Mouse (Mus musculus): ENCODE data around the gene Htra3. TPM values are rescaled to one million over a fixed set of nuclear protein-coding genes. Genes with fewer than 3 reads are reported as not detected.

The Htra3 gene
- polyA plus RNA-seq, 1 experiment from 2014 or later: 18.1 TPM

GRCm38 (mm10) chr5:35606800-35607199, 72.8 kb downstream of the Htra3 start:
- no peak for ATAC-seq (ENCODE audit: low FRiP score)
- Histone ChIP-seq H3K9me3 (ENCODE audit: control insufficient read depth, low read length) (no peaks in the 10 kb centered on the region), H3K27me3 (ENCODE audit: control insufficient read depth, insufficient read depth, low read length) (no peaks in the 10 kb centered on the region), H3K4me3 (replicated peaks; ENCODE audit: low read length) (no peak overlapping the region), H3K4me2 (replicated peaks) (no peak overlapping the region), H3K27ac (no peak overlapping the region), H3K36me3 (replicated peaks; ENCODE audit: control insufficient read depth, insufficient read depth) (peaks cover 28% of the 10 kb centered on the region), H3K4me1 (replicated peaks; ENCODE audit: control insufficient read depth, insufficient read depth, low read length) (peaks cover 14% of the 10 kb centered on the region; the same call in 1 of the 2 replicates), H3K9ac (no peak overlapping the region)
- DNase-seq (ENCODE audit: low spot score): no peak
- 88% methylated on average over 7 of the region's 7 CpGs for WGBS

GRCm38 (mm10) chr5:35605355-35605754, 74.2 kb downstream of the Htra3 start:
- H3K4me1 ChIP-seq (replicated peaks; ENCODE audit: control insufficient read depth, insufficient read depth, low read length): peaks cover 14% of the 10 kb centered on the region; the same call in 1 of the 2 replicates
- H3K36me3 ChIP-seq (replicated peaks; ENCODE audit: control insufficient read depth, insufficient read depth): peaks cover 37% of the 10 kb centered on the region
- H3K27ac ChIP-seq: no peak overlapping the region
- H3K9me3 ChIP-seq (ENCODE audit: control insufficient read depth, low read length): no peaks in the 10 kb centered on the region
- H3K9ac ChIP-seq: no peak overlapping the region
- DNase-seq (ENCODE audit: low spot score): no peak
- no peak overlapping the region for H3K4me2 ChIP-seq (replicated peaks)
- no peaks in the 10 kb centered on the region for H3K27me3 ChIP-seq (ENCODE audit: control insufficient read depth, insufficient read depth, low read length)
- ATAC-seq (ENCODE audit: low FRiP score): no peak
- no peak overlapping the region for H3K4me3 ChIP-seq (replicated peaks; ENCODE audit: low read length)
- 84% methylated on average over 7 of the region's 7 CpGs for WGBS

Other genes starting within 250 kb of the Htra3 start
- gene Cpz, start 154.1 kb downstream of the Htra3 start, polyA plus RNA-seq (2014; fragmentation: Nextera tagmentation; extraction: Ambion mirVana): 0.80 and 1.0 TPM in 2 replicates
- gene Trmt44, start 104.7 kb downstream of the Htra3 start, polyA plus RNA-seq (2014; fragmentation: Nextera tagmentation; extraction: Ambion mirVana): 6.0 and 6.5 TPM in 2 replicates
- gene Acox3, start 96.7 kb downstream of the Htra3 start, polyA plus RNA-seq (2014; fragmentation: Nextera tagmentation; extraction: Ambion mirVana): 13.7 and 14.5 TPM in 2 replicates
- 2.5 and 3.0 TPM in 2 replicates for gene Sh3tc1, start 60.2 kb upstream of the Htra3 start, polyA plus RNA-seq (2014; fragmentation: Nextera tagmentation; extraction: Ambion mirVana)
- gene Ablim2, start 78.1 kb upstream of the Htra3 start, polyA plus RNA-seq (2014; fragmentation: Nextera tagmentation; extraction: Ambion mirVana): 19.9 and 22.3 TPM in 2 replicates
- 70.8 and 72.3 TPM in 2 replicates for gene Afap1, start 213.5 kb upstream of the Htra3 start, polyA plus RNA-seq (2014; fragmentation: Nextera tagmentation; extraction: Ambion mirVana)

All from hindbrain, embryonic 14.5 days (tissue).